Mouse (Mus musculus) Muller cell, postnatal 12 days (primary cell): ENCODE measurements at regions not wholly inside any gene's neighbourhood (a gene's known extent, or its start where the extent isn't known, plus 50 kb on each side); places are given as distances from the start of the nearest gene placed in this dataset.
"Not testable (repeated sequence)": the region's sequence is repeated elsewhere in the genome, so short reads cannot be mapped to it uniquely, and the experiment has no call there.

ENCODE experiments used
- DNase-seq: peaks from one replicate; pipeline ENCODE4 v3.0.0-alpha.2; 2015; ENCODE audit errors: inconsistent ontology term

DNA sequence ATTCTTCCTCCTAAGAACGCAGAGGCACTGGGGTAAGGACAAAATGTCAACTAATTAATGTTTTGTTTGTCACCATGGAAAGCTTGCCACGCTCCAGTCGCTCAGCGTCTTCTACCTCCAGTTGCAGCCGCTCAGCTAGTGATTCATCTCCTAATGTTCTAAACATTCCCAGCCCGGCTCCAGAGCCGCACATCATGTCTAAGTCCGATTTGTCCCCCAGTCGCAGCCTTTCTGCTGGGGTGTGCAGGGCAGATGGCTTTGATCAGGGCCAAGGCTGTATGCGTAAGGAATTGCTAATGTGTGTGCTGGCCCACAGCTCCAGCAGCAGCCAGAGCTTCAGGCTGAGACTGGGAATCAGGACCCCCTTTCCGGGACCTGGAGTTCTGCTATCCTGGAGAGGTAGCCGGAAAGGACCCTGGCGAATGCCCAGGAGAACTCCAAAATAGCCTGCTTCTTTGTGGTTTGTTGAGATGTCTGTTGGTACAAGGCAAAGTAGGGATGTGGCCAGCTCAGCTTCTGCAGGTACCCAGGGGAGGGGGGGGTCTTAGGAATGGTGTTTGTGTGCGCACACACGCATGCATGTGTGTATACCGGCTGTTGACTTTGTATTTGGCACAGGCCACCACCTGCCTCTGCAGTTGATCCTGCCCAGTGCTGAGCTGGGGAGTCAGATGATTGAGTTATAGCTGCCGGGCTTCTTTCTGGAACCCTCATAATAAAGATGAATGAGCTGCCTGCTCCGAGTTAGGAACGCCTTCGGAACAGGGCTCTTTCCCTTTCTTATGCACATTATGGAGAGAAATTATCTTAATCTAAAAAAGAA lies 143.0 kb upstream of the Kcng1 start:
- DNase-seq, result peak; percentile 31

DNA sequence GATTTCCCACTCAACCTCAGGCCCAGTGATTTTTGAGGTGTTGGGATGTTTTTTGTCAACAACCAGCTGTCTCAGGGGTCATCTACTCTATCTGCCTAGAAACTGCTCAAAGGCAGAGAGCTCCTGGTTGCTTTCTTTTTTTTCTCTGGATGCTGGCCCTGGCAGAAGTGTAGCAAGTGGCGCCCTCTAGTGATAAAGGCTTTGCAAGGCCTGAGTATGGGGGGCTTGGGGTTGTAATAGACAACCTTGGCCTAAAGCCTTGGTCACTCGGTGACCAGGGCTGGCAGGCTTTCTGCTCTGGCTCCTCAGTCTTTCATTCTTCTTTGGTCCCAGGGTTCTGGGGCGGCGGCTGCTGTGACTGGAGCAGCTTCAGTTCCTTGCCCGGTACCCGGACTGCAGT lies 142.0 kb upstream of the Kcng1 start:
- DNase-seq, result no peak

- DNase-seq, result no peak
These were observed 133.6 kb upstream of the Kcng1 start for GRCm38 (mm10) chr2:168415140-168415539.

GRCm38 (mm10) chr2:168414110-168414872 lies 132.8 kb upstream of the Kcng1 start:
- peak; percentile 56 for DNase-seq

DNA sequence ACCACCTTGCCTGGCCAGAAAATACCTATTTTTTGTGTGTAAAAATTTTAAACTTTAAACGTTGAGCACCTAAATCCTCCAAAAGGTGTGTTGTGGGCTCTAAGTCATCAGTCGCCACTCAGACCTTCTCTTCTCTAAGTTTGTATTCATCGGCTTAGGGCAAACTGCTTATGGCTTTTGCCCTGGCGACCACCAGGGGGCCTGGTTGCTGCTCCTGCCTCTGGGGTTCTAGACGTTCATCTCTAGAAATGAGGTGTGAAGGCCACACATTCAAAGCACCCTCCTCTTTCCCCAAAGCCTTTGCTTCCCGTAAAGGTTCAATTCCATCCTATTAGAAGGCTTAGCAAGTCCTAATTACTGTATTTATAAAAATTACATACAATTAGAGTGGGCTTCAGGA lies 131.3 kb upstream of the Kcng1 start:
- no peak for DNase-seq

DNA sequence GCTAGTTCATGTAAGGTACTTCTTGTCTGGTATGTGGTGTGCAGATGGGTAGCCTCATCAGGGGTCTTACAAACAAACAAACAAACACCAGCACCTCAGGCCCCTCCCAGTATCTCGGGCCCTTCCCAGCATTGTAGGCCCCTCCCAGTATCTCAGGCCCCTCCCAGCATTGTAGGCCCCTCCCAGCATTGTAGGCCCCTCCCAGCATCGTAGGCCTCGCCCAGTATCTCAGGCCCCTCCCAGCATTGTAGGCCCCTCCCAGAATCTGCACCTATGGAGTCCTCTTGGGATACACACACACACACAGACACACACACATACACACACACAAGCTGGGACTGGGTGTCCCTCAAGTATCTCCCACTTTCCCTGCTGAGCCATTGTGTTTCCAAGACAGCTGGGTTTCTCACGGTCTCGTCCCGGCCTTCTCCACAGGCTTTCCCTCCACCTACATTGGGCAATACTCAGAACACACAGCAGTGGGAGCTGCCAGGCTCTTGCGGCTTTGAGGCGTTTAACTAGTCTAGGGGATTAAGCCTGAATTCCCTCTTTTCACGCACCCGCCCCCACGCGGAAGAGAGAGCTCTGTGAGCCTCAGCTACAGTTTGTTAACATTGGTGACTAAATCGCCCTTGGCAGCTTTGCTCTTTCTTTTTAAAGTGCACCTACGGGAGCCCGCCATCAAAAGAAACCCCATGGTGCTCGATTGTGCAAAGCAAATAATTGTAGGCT lies 121.4 kb upstream of the Kcng1 start:
- DNase-seq, result peak; percentile 86

GRCm38 (mm10) chr2:168399088-168399709 lies 117.7 kb upstream of the Kcng1 start:
- no peak for DNase-seq

DNA sequence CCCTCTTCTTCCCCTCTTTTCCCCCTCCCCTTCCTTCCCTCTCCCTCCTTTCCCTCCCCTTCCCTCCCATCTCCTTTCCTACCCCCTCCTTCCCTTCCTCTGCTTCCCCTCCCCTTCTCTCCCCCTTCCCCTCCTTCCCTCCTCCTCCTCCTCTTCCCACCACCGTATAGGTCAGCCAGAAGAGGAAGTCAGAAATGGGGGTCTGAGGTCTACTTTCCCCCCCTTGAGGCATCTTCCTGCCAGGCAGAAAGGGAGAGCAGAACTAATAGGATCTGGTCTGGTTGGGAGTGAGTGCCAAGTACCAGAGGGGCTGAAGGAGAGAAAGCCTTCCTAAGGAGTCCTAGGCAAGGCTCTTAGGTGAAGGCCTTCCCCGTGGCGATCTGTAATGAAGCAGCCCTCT lies 114.8 kb upstream of the Kcng1 start:
- DNase-seq, result no peak

DNA sequence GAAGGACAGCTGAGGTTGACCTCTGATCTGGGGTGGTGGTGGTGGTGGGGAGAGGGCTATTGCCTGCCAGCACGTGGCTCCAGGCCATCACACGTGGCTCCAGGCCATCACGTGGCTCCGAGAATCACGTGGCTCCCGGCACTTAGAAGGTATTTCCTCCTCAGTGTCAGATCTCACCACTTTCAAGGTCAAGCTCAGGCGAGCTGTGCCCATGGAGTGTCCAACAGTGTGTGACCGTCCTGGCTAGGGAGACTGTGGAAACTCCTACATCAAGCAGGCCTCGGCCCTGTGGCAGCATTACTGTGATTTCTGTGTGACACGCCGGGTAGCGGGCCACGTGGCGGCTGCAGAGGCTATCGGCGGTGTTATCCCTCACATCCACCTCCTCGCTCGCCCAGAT lies 111.8 kb upstream of the Kcng1 start:
- no peak for DNase-seq

DNA sequence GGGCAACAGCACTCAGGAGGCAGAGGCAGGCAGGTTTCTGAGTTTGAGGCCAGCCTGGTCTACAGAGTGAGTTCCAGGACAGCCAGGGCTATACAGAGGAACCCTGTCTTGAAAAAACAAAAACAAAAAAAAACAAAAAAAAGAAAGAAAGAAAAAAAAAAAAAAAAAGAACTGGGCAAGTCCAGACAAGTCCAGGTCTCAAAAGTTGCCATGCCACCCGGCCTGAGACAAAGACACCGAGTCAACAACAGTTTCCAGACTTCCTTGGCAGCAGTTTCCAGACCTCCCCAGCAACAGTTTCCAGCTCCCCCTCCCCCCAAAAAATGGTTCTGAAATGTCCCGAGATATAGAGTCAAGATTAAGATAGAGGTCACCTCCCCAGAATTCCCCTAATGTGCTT lies 110.6 kb upstream of the Kcng1 start:
- not testable (repeated sequence) for DNase-seq

DNA sequence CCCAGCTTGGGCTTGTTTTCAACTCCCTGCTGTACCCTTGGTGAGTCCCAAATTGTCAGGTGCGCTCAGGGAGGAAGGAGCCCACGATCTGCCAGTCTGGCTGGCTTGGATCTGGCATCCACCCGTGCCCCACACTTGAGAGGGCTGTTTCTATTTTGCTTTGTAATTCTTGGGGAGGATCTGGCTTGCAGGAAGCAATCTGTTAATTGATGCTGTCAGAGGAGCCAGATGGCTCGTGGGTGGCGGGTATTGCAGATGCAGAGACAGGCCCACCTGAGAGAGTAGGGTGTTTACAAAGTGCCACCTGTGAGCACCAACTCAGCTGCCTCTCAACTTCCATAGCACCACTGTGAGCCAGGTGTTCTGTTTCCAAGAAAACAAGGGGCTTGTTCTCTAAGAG lies 99.1 kb upstream of the Kcng1 start:
- no peak for DNase-seq

- DNase-seq, result no peak
These were observed 90.8 kb upstream of the Kcng1 start for GRCm38 (mm10) chr2:168372356-168372755.

GRCm38 (mm10) chr2:168371245-168371644 lies 89.7 kb upstream of the Kcng1 start:
- DNase-seq, result no peak

DNA sequence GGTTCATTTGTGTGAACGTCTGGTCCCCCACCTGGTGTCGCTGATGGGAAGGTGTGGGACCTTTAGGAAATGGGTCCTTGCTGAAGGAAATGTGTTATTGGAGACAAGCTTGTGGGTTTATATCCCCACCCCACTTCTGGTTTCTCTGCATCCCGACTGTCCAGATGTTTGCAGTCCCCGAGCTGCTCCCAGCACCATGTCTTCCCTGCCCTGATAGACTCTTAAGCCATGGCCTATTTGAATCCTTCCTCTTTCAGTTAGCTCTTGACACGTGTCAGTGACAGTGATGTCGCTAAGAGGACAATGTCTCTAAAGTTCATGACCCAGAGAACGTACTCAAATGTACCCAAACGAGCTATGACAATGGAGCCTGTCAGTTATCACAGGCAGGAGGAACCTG lies 77.7 kb upstream of the Kcng1 start:
- no peak for DNase-seq

DNA sequence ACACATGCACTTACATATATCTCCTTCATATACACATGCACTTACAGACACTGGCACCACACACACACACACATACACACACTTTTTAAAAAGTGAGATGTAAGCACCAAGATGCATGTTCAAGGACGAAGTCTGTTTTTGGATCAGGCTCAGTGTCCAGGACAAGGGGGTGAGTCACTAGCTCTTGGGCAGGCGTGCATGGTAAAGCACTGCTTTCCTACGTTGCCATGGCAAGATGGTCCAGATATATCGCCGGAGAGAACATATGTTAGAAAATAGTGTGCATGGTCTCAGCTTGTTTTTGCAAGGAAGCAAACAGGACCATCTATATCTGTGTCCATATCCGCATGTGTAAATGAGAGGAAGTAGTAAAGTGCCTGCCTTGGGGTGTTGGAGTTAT lies 77.0 kb upstream of the Kcng1 start:
- no peak for DNase-seq

- DNase-seq, result no peak
These were observed 76.3 kb upstream of the Kcng1 start for GRCm38 (mm10) chr2:168357815-168358214.

DNA sequence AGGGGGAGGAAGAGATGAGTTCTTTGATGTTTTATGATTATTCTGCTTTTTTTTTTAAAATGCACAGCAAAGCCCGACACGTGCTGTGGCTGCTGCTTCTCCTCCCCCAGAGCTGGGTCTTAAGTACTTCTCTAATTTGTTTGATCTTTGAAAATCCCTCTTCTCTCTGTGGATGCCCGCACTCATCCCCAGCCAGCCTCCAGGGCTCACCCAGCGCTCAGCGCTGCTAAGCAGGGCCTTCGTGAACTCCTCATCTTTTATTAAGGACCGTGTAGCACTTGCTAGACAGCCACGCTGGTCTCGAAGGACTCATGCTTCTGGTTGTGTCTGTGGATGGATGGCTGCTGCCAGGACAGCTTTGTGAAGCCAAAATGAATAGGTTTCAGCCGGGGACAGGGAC lies 72.9 kb upstream of the Kcng1 start:
- DNase-seq, result no peak

GRCm38 (mm10) chr2:168352626-168353025 lies 71.1 kb upstream of the Kcng1 start:
- no peak for DNase-seq

DNA sequence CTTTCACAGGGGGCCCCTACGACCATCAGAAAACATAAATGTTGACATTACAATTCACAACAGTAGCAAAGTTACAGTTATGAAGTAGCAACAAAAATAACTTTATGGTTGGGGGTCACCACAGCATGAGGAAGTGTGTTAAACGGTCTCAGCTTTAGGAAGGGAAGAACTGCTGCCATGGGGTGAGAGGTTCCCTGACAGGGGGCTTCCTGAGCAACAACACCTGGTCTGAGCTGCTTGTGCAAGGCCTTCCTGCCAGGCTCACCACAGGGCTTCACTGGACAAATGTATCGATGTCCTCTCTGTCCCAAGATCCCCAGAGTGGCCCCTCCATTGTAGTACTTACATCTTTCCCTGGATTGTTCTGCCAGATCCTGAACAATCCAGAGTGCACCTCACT lies 70.7 kb upstream of the Kcng1 start:
- DNase-seq, result no peak

GRCm38 (mm10) chr2:168345384-168345783 lies 63.8 kb upstream of the Kcng1 start:
- no peak for DNase-seq

DNA sequence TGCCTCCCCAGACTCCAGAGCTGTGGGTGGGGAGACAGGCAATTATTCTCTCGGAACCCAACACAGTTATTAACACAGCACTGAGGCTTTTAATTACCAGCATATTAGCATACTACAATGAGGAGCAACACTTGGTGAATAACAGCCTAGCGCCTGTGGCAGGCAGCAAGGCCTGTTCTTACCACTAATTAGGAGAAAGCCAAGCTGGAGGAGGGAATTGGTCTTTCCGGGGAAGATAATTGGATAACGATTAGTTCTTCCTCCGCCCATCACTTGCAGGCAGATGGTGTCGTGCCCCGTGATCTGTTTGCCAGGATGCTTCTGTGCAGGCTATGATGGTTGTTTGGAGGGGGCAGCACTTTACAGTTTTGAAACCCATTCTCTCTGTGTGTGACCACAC lies 62.2 kb upstream of the Kcng1 start:
- DNase-seq, result peak; percentile 57

DNA sequence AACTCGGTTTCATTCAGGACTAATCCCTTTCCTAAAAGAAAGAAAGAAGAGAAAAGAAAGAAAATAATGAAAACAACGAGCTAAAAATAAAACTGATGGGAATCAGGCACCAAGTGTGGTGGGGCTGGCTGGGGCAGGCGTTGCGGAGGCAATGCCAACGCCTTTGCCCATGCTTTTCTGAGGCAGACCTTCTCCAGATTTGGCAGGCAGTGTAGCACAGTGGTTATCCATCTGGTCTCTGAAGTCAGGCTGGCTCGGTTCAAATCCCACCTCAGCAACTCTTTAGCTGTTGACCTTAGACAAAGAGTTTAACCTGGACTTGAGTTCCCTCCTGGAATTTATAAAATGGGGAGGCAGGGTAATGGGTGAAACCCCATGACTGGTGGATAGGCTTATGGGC lies 57.3 kb upstream of the Kcng1 start:
- DNase-seq, result no peak
